Mouse (Mus musculus): ENCODE data around the gene Tspan4. TPM values are rescaled to one million over a fixed set of nuclear protein-coding genes. Genes with fewer than 3 reads are reported as not detected.

Gene Tspan4
- polyA plus RNA-seq, 1 experiment, result 109 TPM

GRCm38 (mm10) chr7:141476981-141477370 is 1.9 kb downstream of the Tspan4 start:
- WGBS, result 5% methylated on average over 7 of the region's 7 CpGs
- Histone ChIP-seq H3K27me3 (ENCODE audit: control insufficient read depth, insufficient read depth, low read length) (peaks cover 9% of the 10 kb centered on the region), H3K27ac (ENCODE audit: insufficient read depth, low read length) (peak overlapping the region; percentile 91), H3K4me3 (ENCODE audit: extremely low read depth, insufficient read depth, insufficient read length) (peak overlapping the region; percentile 3; the same call in 1 of the 2 replicates), H3K4me1 (ENCODE audit: control insufficient read depth, insufficient read depth, insufficient read length) (peaks cover 16% of the 10 kb centered on the region), H3K36me3 (ENCODE audit: control insufficient read depth, insufficient read depth, low read length) (peaks cover 3% of the 10 kb centered on the region)
- TF ChIP-seq POLR2A (IDR thresholded peaks at IDR 0.05; ENCODE audit: low read depth, low read length) (no peak), CTCF (IDR thresholded peaks at IDR 0.05; ENCODE audit: extremely low read depth, insufficient read depth, insufficient read length, insufficient replicate concordance) (no peak)
- no peak for DNase-seq (ENCODE audit: low read depth in 1 of 2, low spot score in 2 of 2)

- Histone ChIP-seq H3K27me3 (ENCODE audit: control insufficient read depth, insufficient read depth, low read length) (peaks cover 14% of the 10 kb centered on the region), H3K36me3 (ENCODE audit: control insufficient read depth, insufficient read depth, low read length) (no peaks in the 10 kb centered on the region), H3K4me1 (ENCODE audit: control insufficient read depth, insufficient read depth, insufficient read length) (peaks cover 23% of the 10 kb centered on the region), H3K27ac (ENCODE audit: insufficient read depth, low read length) (peak overlapping the region; percentile 91; the same call in 1 of the 2 replicates), H3K4me3 (ENCODE audit: extremely low read depth, insufficient read depth, insufficient read length) (no peak overlapping the region)
- 9% methylated on average over 4 of the region's 4 CpGs for WGBS
- no peak for DNase-seq (ENCODE audit: low read depth in 1 of 2, low spot score in 2 of 2)
- TF ChIP-seq POLR2A (IDR thresholded peaks at IDR 0.05; ENCODE audit: low read depth, low read length) (no peak), CTCF (IDR thresholded peaks at IDR 0.05; ENCODE audit: extremely low read depth, insufficient read depth, insufficient read length, insufficient replicate concordance) (no peak)
Observed at GRCm38 (mm10) chr7:141477578-141478269, 2.7 kb downstream of the Tspan4 start.

DNA sequence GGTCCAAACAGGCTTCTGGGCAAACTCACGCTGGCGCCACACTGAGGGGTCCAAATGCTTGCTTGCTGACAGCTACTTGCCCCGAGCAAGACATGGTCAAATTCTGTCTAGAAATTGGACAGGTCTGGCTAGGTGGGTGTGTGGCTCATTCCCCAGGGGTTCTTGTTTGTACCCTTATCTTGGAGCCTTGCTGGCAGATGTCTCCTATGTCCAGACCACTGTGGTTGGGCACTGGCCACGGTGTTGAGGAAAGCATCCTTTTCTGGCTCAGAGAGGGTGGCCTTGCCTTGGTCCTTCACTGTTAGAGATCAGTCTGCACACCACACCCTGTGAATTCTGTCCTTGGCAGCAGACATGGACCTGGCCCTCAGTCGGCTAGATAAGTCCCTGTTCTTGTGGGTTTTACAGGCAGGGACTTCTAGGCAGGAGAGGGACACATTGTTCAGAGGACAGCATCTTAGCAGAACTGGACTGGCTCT is 3.3 kb downstream of the Tspan4 start:
- no peak overlapping the region for H3K4me3 ChIP-seq (ENCODE audit: extremely low read depth, insufficient read depth, insufficient read length)
- no peak for DNase-seq (ENCODE audit: low read depth in 1 of 2, low spot score in 2 of 2)
- H3K36me3 ChIP-seq (ENCODE audit: control insufficient read depth, insufficient read depth, low read length), result no peaks in the 10 kb centered on the region
- H3K27ac ChIP-seq (ENCODE audit: insufficient read depth, low read length), result peak overlapping the region; percentile 25; the same call in 1 of the 2 replicates
- TF ChIP-seq POLR2A (IDR thresholded peaks at IDR 0.05; ENCODE audit: low read depth, low read length) (no peak), CTCF (IDR thresholded peaks at IDR 0.05; ENCODE audit: extremely low read depth, insufficient read depth, insufficient read length, insufficient replicate concordance) (no peak)
- 13% methylated on average over 5 of the region's 5 CpGs for WGBS
- peaks cover 14% of the 10 kb centered on the region for H3K27me3 ChIP-seq (ENCODE audit: control insufficient read depth, insufficient read depth, low read length)
- peaks cover 23% of the 10 kb centered on the region for H3K4me1 ChIP-seq (ENCODE audit: control insufficient read depth, insufficient read depth, insufficient read length)

- peaks cover 17% of the 10 kb centered on the region for H3K4me1 ChIP-seq (ENCODE audit: control insufficient read depth, insufficient read depth, insufficient read length)
- peak; percentile 73 to 84 for DNase-seq (ENCODE audit: low read depth in 1 of 2, low spot score in 2 of 2)
- TF ChIP-seq CTCF (IDR thresholded peaks at IDR 0.05; ENCODE audit: extremely low read depth, insufficient read depth, insufficient read length, insufficient replicate concordance), result peak; percentile 91; the same call in 1 of the 2 replicates
- TF ChIP-seq POLR2A (IDR thresholded peaks at IDR 0.05; ENCODE audit: low read depth, low read length), result no peak
- no peaks in the 10 kb centered on the region for H3K36me3 ChIP-seq (ENCODE audit: control insufficient read depth, insufficient read depth, low read length)
- H3K27ac ChIP-seq (ENCODE audit: insufficient read depth, low read length), result peak overlapping the region; percentile 2; the same call in 1 of the 2 replicates
- WGBS, result 6% methylated on average over 10 of the region's 10 CpGs
- peaks cover 9% of the 10 kb centered on the region; the same call in 1 of the 2 replicates for H3K27me3 ChIP-seq (ENCODE audit: control insufficient read depth, insufficient read depth, low read length)
- H3K4me3 ChIP-seq (ENCODE audit: extremely low read depth, insufficient read depth, insufficient read length), result peak overlapping the region; percentile 45; the same call in 1 of the 2 replicates
Observed at GRCm38 (mm10) chr7:141480842-141481497, 5.9 kb downstream of the Tspan4 start.

DNA sequence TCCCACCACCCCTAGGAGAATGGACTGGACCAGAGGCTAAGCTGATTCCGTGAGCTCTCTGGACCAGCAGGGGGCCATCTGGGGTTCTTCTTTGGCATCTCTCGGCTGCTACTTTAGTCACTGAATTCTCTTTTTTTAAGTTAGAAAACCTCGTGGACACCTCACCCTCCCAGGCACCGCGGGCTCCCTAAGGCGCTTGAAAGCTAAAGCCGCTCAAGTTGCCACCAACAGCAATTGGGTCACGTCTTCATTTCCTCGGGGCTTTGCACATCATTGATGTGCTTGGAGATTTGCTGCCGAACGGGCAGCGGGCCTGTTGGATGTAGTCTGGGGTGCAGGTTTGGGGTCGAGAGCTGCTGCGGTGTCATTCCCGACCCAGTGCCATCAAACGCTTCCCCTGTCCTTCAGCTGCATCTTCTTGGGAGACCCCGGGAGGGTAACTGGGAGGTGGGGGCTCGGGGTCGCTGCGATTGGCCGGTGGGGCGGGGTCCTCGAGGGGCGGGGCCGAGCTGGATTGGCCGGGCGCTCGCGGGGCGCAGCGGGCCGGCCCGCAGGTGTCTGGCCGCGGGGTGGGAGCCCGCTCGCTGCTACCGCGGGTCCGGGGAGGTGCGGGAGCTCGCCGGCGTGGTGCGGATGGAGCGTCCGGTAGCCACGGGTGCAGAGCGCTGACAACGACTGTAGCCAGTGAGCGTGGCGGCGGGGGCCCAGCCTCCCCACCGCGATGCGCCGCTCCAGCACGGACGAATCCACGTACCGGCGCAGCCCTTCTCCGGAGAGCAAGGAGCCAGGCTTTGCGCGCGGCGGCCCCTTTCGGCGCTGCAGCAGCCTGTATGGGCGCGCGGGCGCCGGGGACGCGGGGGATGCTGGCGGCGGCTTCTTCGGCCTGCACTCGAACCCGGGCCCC is 6.7 kb downstream of the Tspan4 start:
- no peak overlapping the region for H3K27ac ChIP-seq (ENCODE audit: insufficient read depth, low read length)
- H3K36me3 ChIP-seq (ENCODE audit: control insufficient read depth, insufficient read depth, low read length), result no peaks in the 10 kb centered on the region
- no peak for TF ChIP-seq POLR2A (IDR thresholded peaks at IDR 0.05; ENCODE audit: low read depth, low read length)
- peak; percentile 10; the same call in 1 of the 2 replicates for TF ChIP-seq CTCF (IDR thresholded peaks at IDR 0.05; ENCODE audit: extremely low read depth, insufficient read depth, insufficient read length, insufficient replicate concordance)
- WGBS, result 5% methylated on average over 81 of the region's 81 CpGs
- H3K4me3 ChIP-seq (ENCODE audit: extremely low read depth, insufficient read depth, insufficient read length), result peak overlapping the region; percentile 45
- H3K27me3 ChIP-seq (ENCODE audit: control insufficient read depth, insufficient read depth, low read length), result peaks cover 7% of the 10 kb centered on the region; the same call in 1 of the 2 replicates
- DNase-seq (ENCODE audit: low read depth in 1 of 2, low spot score in 2 of 2), result no peak
- peaks cover 14% of the 10 kb centered on the region for H3K4me1 ChIP-seq (ENCODE audit: control insufficient read depth, insufficient read depth, insufficient read length)

- TF ChIP-seq POLR2A (IDR thresholded peaks at IDR 0.05; ENCODE audit: low read depth, low read length), result no peak
- TF ChIP-seq CTCF (IDR thresholded peaks at IDR 0.05; ENCODE audit: extremely low read depth, insufficient read depth, insufficient read length, insufficient replicate concordance), result no peak
- WGBS, result 77% methylated on average over 11 of the region's 11 CpGs
- Histone ChIP-seq H3K4me1 (ENCODE audit: control insufficient read depth, insufficient read depth, insufficient read length) (peaks cover 14% of the 10 kb centered on the region), H3K27ac (ENCODE audit: insufficient read depth, low read length) (no peak overlapping the region), H3K36me3 (ENCODE audit: control insufficient read depth, insufficient read depth, low read length) (no peaks in the 10 kb centered on the region), H3K27me3 (ENCODE audit: control insufficient read depth, insufficient read depth, low read length) (peaks cover 7% of the 10 kb centered on the region; the same call in 1 of the 2 replicates), H3K4me3 (ENCODE audit: extremely low read depth, insufficient read depth, insufficient read length) (peak overlapping the region; percentile 45; the same call in 1 of the 2 replicates)
- DNase-seq (ENCODE audit: low read depth in 1 of 2, low spot score in 2 of 2), result no peak
Observed at GRCm38 (mm10) chr7:141482531-141483024, 7.5 kb downstream of the Tspan4 start.
